Mouse (Mus musculus): ENCODE results near the gene Foxq1.
A peak's percentile ranks its signal among the peaks of the same experiment; 100 is the strongest.

Gene Foxq1

GRCm38 (mm10) chr13:31555834-31556233 lies at the start of gene Foxq1:
Gene Foxq1, plus strand, starts transcription at chr13:31556134.
- DNase-seq (ENCODE audit: low spot score in 2 of 2), result no peak

- no peak for DNase-seq (ENCODE audit: low spot score in 2 of 2)
These were observed 49.3 kb upstream of the Foxq1 start for GRCm38 (mm10) chr13:31506494-31507167.

GRCm38 (mm10) chr13:31515261-31515660 lies 40.7 kb upstream of the Foxq1 start:
- DNase-seq (ENCODE audit: low spot score in 2 of 2), result no peak

- DNase-seq (ENCODE audit: low spot score in 2 of 2), result no peak
These were observed 37.5 kb upstream of the Foxq1 start for GRCm38 (mm10) chr13:31518411-31518886.

GRCm38 (mm10) chr13:31518971-31519370 lies 37.0 kb upstream of the Foxq1 start:
- no peak for DNase-seq (ENCODE audit: low spot score in 2 of 2)

GRCm38 (mm10) chr13:31524976-31525375 lies 31.0 kb upstream of the Foxq1 start:
- DNase-seq (ENCODE audit: low spot score in 2 of 2), result no peak

GRCm38 (mm10) chr13:31531186-31531585 lies 24.7 kb upstream of the Foxq1 start:
- no peak for DNase-seq (ENCODE audit: low spot score in 2 of 2)

- DNase-seq (ENCODE audit: low spot score in 2 of 2), result no peak
These were observed 24.3 kb upstream of the Foxq1 start for GRCm38 (mm10) chr13:31531651-31532061.

GRCm38 (mm10) chr13:31534726-31535125 lies 21.2 kb upstream of the Foxq1 start:
- no peak for DNase-seq (ENCODE audit: low spot score in 2 of 2)

GRCm38 (mm10) chr13:31543021-31543420 lies 12.9 kb upstream of the Foxq1 start:
- no peak for DNase-seq (ENCODE audit: low spot score in 2 of 2)

GRCm38 (mm10) chr13:31546784-31547183 lies 9.2 kb upstream of the Foxq1 start:
- no peak for DNase-seq (ENCODE audit: low spot score in 2 of 2)

- no peak for DNase-seq (ENCODE audit: low spot score in 2 of 2)
These were observed 8.7 kb upstream of the Foxq1 start for GRCm38 (mm10) chr13:31547204-31547603.

GRCm38 (mm10) chr13:31547610-31548009 lies 8.3 kb upstream of the Foxq1 start:
- DNase-seq (ENCODE audit: low spot score in 2 of 2), result no peak

GRCm38 (mm10) chr13:31556964-31557767 lies 1.2 kb downstream of the Foxq1 start:
- no peak for DNase-seq (ENCODE audit: low spot score in 2 of 2)

GRCm38 (mm10) chr13:31557768-31558520 lies 2.0 kb downstream of the Foxq1 start:
- no peak for DNase-seq (ENCODE audit: low spot score in 2 of 2)

- DNase-seq (ENCODE audit: low spot score in 2 of 2), result no peak
These were observed 2.8 kb downstream of the Foxq1 start, which contains the start of gene A530084C06Rik for GRCm38 (mm10) chr13:31558521-31559418. Gene A530084C06Rik, minus strand, starts transcription at chr13:31559333.

- DNase-seq (ENCODE audit: low spot score in 2 of 2), result peak in 1 of 2 experiments; percentile 19
These were observed 3.6 kb downstream of the Foxq1 start for GRCm38 (mm10) chr13:31559419-31560144.

- DNase-seq (ENCODE audit: low spot score in 2 of 2), result no peak
These were observed 8.5 kb downstream of the Foxq1 start for GRCm38 (mm10) chr13:31564394-31564793.

GRCm38 (mm10) chr13:31567099-31567498 lies 11.2 kb downstream of the Foxq1 start:
- DNase-seq (ENCODE audit: low spot score in 2 of 2), result no peak

GRCm38 (mm10) chr13:31567617-31568294 lies 11.8 kb downstream of the Foxq1 start:
- DNase-seq (ENCODE audit: low spot score in 2 of 2), result no peak

All from spleen, postnatal 14 days (tissue).